In the genomic region with DNA sequence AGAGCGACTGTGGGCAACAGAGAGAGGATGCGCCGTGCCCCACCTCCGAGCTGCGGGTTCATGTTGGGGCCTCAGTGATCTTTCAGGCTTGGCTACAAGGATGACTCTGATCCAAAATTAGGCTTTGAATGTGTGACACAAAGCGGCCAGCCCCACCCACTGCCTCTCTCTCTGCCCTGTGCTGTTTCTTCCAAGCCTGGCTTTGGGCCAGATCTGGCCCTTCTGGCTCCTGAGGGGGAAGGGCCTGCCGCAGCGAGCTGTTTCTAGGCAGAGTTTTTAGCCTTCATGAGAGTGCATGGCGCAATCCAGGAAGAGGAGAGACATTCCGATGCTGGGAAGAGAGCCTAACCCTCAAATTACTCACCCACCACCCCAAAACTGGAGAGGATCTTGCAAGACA, we compare ENCODE assay signal across 8 mouse cellular contexts.
A peak's percentile ranks its signal among the peaks of the same experiment; 100 is the strongest.
DNase-seq lines count a peak whose midpoint lies in the region; ATAC-seq lines count a peak whose summit lies in the region.

No protein-coding gene starts in this region.

- peak overlapping the region; percentile 51; the same call in 1 of the 2 replicates for H3K4me2 ChIP-seq in embryonic facial prominence, embryonic 14.5 days (ENCODE audit: low read depth, low read length)
- peak overlapping the region; percentile 37 for H3K4me2 ChIP-seq in heart, embryonic 11.5 days
- no peak overlapping the region for H3K4me2 ChIP-seq in kidney, embryonic 14.5 days (replicated peaks; ENCODE audit: low read depth, low read length)

- peak; percentile 95 for DNase-seq in 3134 (ENCODE audit: extremely low read depth, insufficient read length, low spot score)
- DNase-seq in adrenal gland, postnatal 36 days, result peak; percentile 85 to 89
- peak; percentile 94 for DNase-seq in embryonic facial prominence, embryonic 14.5 days (ENCODE audit: low spot score)
- peak; percentile 95 for DNase-seq in lung, postnatal 10 days
- DNase-seq in retina, embryonic 14.5 days (ENCODE audit: low spot score), result peak; percentile 56
- no peak for DNase-seq in thymus, postnatal 25 days

- no peak overlapping the region for H3K4me3 ChIP-seq in embryonic facial prominence, embryonic 14.5 days (ENCODE audit: low read depth, low read length)
- no peak overlapping the region for H3K4me3 ChIP-seq in heart, embryonic 11.5 days (ENCODE audit: low read depth, low read length)
- H3K4me3 ChIP-seq in kidney, embryonic 14.5 days (ENCODE audit: low read length), result no peak overlapping the region

- WGBS in embryonic facial prominence, embryonic 14.5 days, result 28% methylated on average over 10 of the region's 10 CpGs
- 32% methylated on average over 10 of the region's 10 CpGs for WGBS in heart, embryonic 11.5 days (ENCODE audit: insufficient replicate concordance)
- WGBS in kidney, embryonic 14.5 days, result 51% methylated on average over 10 of the region's 10 CpGs

- H3K4me1 ChIP-seq in embryonic facial prominence, embryonic 14.5 days (ENCODE audit: control insufficient read depth, insufficient read depth, low read length), result peaks cover 29% of the 10 kb centered on the region
- H3K4me1 ChIP-seq in heart, embryonic 11.5 days (ENCODE audit: control insufficient read depth, insufficient read depth, low read length), result peaks cover 30% of the 10 kb centered on the region
- H3K4me1 ChIP-seq in kidney, embryonic 14.5 days (ENCODE audit: control insufficient read depth, insufficient read depth, low read length), result peaks cover 25% of the 10 kb centered on the region

- peak overlapping the region; percentile 91 for H3K27ac ChIP-seq in embryonic facial prominence, embryonic 14.5 days (replicated peaks; ENCODE audit: low read depth, low read length)
- peak overlapping the region; percentile 85 for H3K27ac ChIP-seq in heart, embryonic 11.5 days (ENCODE audit: low read depth, low read length)
- H3K27ac ChIP-seq in kidney, embryonic 14.5 days (ENCODE audit: low read depth, low read length), result peak overlapping the region; percentile 84

- no peaks in the 10 kb centered on the region for H3K36me3 ChIP-seq in embryonic facial prominence, embryonic 14.5 days (ENCODE audit: control insufficient read depth, insufficient read depth, low read length)
- H3K36me3 ChIP-seq in heart, embryonic 11.5 days (ENCODE audit: control insufficient read depth, insufficient read depth, low read length), result no peaks in the 10 kb centered on the region
- H3K36me3 ChIP-seq in kidney, embryonic 14.5 days (ENCODE audit: control insufficient read depth, insufficient read depth, low read length), result no peaks in the 10 kb centered on the region

- 0 out of 2 replicates have a peak overlapping the region, but pooled peaks have one; percentile 21 for H3K9ac ChIP-seq in embryonic facial prominence, embryonic 14.5 days (ENCODE audit: low read depth, low read length)
- H3K9ac ChIP-seq in heart, embryonic 11.5 days (ENCODE audit: low read depth, low read length), result 0 out of 2 replicates have a peak overlapping the region, but pooled peaks have one; percentile 49
- H3K9ac ChIP-seq in kidney, embryonic 14.5 days (ENCODE audit: low read depth, low read length), result 0 out of 2 replicates have a peak overlapping the region, but pooled peaks have one; percentile 4

- no peaks in the 10 kb centered on the region for H3K9me3 ChIP-seq in embryonic facial prominence, embryonic 14.5 days (ENCODE audit: control insufficient read depth, low read length)
- no peaks in the 10 kb centered on the region for H3K9me3 ChIP-seq in heart, embryonic 11.5 days (replicated peaks; ENCODE audit: control insufficient read depth, low read length)
- H3K9me3 ChIP-seq in kidney, embryonic 14.5 days (ENCODE audit: control insufficient read depth, low read length), result no peaks in the 10 kb centered on the region

- ATAC-seq in embryonic facial prominence, embryonic 14.5 days (ENCODE audit: low read depth), result peak; percentile 71
- peak; percentile 78 for ATAC-seq in heart, embryonic 11.5 days (replicated peaks; ENCODE audit: insufficient number of reproducible peaks, low FRiP score, low TSS enrichment)
- peak; percentile 56 for ATAC-seq in kidney, embryonic 14.5 days (ENCODE audit: low FRiP score, low TSS enrichment)

- no peaks in the 10 kb centered on the region for H3K27me3 ChIP-seq in embryonic facial prominence, embryonic 14.5 days (replicated peaks; ENCODE audit: control insufficient read depth, insufficient read depth, low read length)
- no peaks in the 10 kb centered on the region for H3K27me3 ChIP-seq in heart, embryonic 11.5 days (ENCODE audit: control insufficient read depth, insufficient read depth, low read length)
- H3K27me3 ChIP-seq in kidney, embryonic 14.5 days (ENCODE audit: control insufficient read depth, insufficient read depth, low read length), result no peaks in the 10 kb centered on the region
